Mouse (Mus musculus) ES-E14 (cell line): ENCODE data around the gene Ssrp1. TPM values are rescaled to one million over a fixed set of nuclear protein-coding genes. Genes with fewer than 3 reads are reported as not detected.

Experiments
- DNase-seq: peaks from one replicate; pipeline ENCODE4 v3.0.0-alpha.2; 2013; ENCODE audit warnings: low read depth, low spot score
- H3K27ac ChIP-seq: 2 replicates; pipeline ENCODE4 v1.5.1; 2012; ENCODE audit warnings: low read depth, mild to moderate bottlenecking, low read length, moderate library complexity, mixed read lengths; ENCODE audit not compliant: poor library complexity, insufficient read depth, severe bottlenecking
- H3K36me3 ChIP-seq: 2 replicates; pipeline ENCODE4 v1.6.1; 2012; ENCODE audit warnings: mild to moderate bottlenecking, low read length, moderate library complexity, mixed read lengths; ENCODE audit not compliant: control insufficient read depth, poor library complexity, insufficient read depth, severe bottlenecking
- H3K4me1 ChIP-seq, 2 experiments: fragments of 150-350 bp in 1 of 2; sonication (generic) in 1 of 2; 2 replicates each; pipeline ENCODE4 v1.6.1; 2012; ENCODE audit warnings: low read length in 2 of 2, mild to moderate bottlenecking in 1 of 2, mixed read lengths in 1 of 2; ENCODE audit not compliant: control insufficient read depth in 2 of 2, insufficient read depth in 2 of 2, poor library complexity in 1 of 2
- H3K4me3 ChIP-seq, 2 experiments: fragments of 150-350 bp in 1 of 2; sonication (generic) in 1 of 2; 2 replicates each; pipeline ENCODE4 v1.5.1; 2012; ENCODE audit warnings: low read length in 2 of 2, low read depth in 1 of 2, mild to moderate bottlenecking in 1 of 2, mixed read lengths in 1 of 2; ENCODE audit not compliant: insufficient read depth in 1 of 2, poor library complexity in 1 of 2, severe bottlenecking in 1 of 2
- H3K9ac ChIP-seq: 2 replicates; pipeline ENCODE4 v1.6.1; 2012; ENCODE audit warnings: low read depth, mild to moderate bottlenecking, low read length, mixed read lengths; ENCODE audit not compliant: poor library complexity, insufficient read depth, severe bottlenecking
- H3K9me3 ChIP-seq: fragments of 150-350 bp; sonication (generic); 2 replicates; pipeline ENCODE4 v1.6.1; 2012; ENCODE audit warnings: low read depth, mild to moderate bottlenecking, low read length; ENCODE audit not compliant: control insufficient read depth, insufficient read depth
- CHD2 ChIP-seq: IDR thresholded peaks from 2 replicates; pipeline ENCODE4 v1.6.1; 2014; ENCODE audit warnings: mild to moderate bottlenecking, low read depth, low read length, inconsistent platforms
- HCFC1 ChIP-seq: IDR thresholded peaks from 2 replicates; pipeline ENCODE4 v1.6.1; 2012; ENCODE audit warnings: low read length, inconsistent platforms, borderline replicate concordance; ENCODE audit not compliant: insufficient read depth
- MAFK ChIP-seq: IDR thresholded peaks from 2 replicates; pipeline ENCODE4 v1.6.1; 2014; ENCODE audit warnings: mild to moderate bottlenecking, low read depth, low read length, inconsistent platforms; ENCODE audit not compliant: insufficient read depth
- ZC3H11A ChIP-seq: IDR thresholded peaks from 2 replicates; pipeline ENCODE4 v1.6.1; 2012; ENCODE audit warnings: low read depth, mild to moderate bottlenecking, inconsistent platforms, low read length, borderline replicate concordance
- ZNF384 ChIP-seq: IDR thresholded peaks from 2 replicates; pipeline ENCODE4 v1.6.1; 2012; ENCODE audit warnings: low read depth, low read length, inconsistent platforms
- in situ Hi-C, 2 experiments: fragments of 600-800 bp; cut with MboI; formaldehyde crosslinking; loops; one replicate each; pipeline ENCODE4 v1.15.1; 2025; ENCODE audit warnings: low sequenced_read_pairs in 2 of 2, inconsistent platforms in 1 of 2; ENCODE audit not compliant: unreplicated experiment in 2 of 2
- total RNA-seq: library from RNA; depleted of rRNA; stranded (reverse); fragments of 300-350 nt; gene quantifications from 2 replicates; pipeline ENCODE4 v1.2.3, GENCODE M21; 2012; rRNA removed

Ssrp1 gene
- total RNA-seq = 206 and 212 TPM in 2 replicates

DNA sequence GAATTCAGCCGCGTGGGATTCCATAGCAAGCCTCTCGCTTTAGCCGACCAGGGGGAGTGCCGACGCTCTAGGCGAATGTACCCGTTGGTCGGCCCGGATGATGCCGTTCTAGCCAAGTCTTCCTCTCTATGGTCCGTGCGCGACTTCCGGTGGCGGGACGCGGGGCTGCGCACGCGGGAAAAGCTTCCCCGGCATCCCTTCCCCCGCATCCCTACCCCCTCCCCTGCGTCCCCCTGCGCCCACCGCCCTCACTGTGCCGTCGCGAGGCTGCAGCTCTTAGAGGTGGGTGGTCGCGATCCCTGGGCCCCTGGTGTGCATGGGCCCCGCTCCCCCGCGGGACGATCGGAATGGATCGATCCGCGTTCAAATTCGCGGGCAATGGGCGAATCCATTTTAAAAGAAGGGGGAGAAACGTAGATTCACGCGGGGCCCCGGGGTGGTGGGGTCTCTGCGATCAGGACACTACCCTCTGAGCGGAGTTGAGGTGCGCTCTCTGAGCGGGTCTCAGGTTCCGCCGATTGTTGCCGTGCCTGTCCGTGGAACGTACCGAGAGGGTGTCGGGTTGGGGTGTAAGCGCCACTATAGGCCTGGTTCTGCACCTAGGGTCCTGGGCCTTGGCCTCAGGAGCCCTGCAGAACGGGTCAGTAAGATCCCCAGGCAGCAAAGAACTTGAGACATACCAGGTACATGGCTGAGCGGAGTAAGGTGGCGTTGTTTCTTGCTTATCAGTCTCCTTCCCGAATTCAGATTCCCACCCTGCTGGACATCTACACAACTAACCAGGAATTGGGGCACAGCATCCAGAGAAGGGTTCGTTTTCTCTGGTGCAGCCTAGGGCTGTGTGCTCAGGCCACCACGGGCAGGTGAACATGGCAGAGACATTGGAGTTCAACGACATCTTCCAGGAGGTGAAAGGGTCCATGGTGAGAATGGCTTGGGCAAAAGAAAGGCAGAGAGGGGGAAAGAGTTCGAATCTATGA, at the start of gene Ssrp1, which contains the start of gene P2rx3:
TSS of gene Ssrp1 (plus strand) at position 188 of the 980 bp plus-strand sequence.
TSS of gene P2rx3 (minus strand) at position 416 of the 980 bp plus-strand sequence.
- Histone ChIP-seq H3K4me1 (peaks cover 3 to 6% of the 10 kb centered on the region in 2 experiments; a peak in 2 of 4 replicates), H3K4me3 (peak within 1 kb of the TSS; percentile 89 to 95), H3K36me3 (peaks cover 29% of the 10 kb centered on the region), H3K9me3 (no peaks in the 10 kb centered on the region), H3K27ac (peak within 1 kb of the TSS; percentile 66), H3K9ac (peak within 1 kb of the TSS; percentile 98)
- DNase-seq = peak; percentile 85
- in situ Hi-C loops = no loop called here
- TF ChIP-seq HCFC1 (peak; percentile 67), ZNF384 (no peak), CHD2 (no peak), MAFK (no peak), ZC3H11A (no peak)

DNA sequence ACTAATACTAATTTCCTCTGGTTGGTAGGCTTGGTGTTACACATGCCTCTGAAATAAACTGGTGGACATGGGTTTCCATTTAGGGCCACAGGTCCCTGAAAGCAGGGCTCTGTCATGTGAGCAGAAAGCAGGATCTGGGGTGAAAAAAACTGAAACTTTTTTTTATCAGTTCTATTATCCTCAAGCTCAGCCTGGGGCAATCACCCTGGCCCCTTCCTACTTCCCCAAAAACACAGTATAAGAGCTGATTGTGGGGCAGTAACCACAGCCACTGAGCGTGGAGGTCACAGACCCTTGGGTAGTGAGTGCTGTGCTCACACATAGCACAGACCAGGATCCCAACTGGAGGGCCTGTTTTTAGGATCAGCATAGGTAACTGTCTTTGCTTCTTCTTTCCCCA, 49.1 kb upstream of the Ssrp1 start, which contains the start of gene Prg3:
TSS of gene Prg3 (plus strand) at position 286 of the 400 bp plus-strand sequence.
- in situ Hi-C loops = no loop called here
- H3K9ac ChIP-seq = no peak within 1 kb of the TSS
- no peaks in the 10 kb centered on the region for H3K9me3 ChIP-seq
- no peaks in the 10 kb centered on the region for H3K36me3 ChIP-seq
- H3K4me3 ChIP-seq = no peak within 1 kb of the TSS
- TF ChIP-seq ZC3H11A (no peak), CHD2 (no peak), ZNF384 (no peak), MAFK (no peak), HCFC1 (no peak)
- no peak within 1 kb of the TSS for H3K27ac ChIP-seq
- DNase-seq = no peak
- H3K4me1 ChIP-seq = no peaks in the 10 kb centered on the region

DNA sequence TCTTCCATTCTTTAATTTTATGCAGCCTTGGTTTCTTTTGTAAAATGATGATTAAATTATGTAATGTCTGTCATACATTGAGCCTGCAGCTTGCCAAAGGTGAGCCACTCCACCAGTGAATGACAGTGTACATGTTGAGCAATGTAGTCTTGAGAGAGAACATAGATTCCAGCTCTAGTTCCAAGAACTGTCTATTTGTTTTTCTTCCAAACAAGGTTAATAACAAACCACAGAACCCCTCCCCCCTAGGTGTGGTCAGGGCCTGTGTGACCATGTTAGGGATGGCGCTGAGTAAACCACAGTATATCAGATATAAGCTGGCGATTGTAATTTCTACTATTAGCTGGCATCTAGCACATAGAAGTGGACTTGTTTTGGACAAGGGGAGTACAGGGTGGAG, 40.7 kb upstream of the Ssrp1 start:
- TF ChIP-seq CHD2 (no peak), HCFC1 (no peak)
- Histone ChIP-seq H3K9ac (no peak overlapping the region), H3K4me3 (no peak overlapping the region), H3K9me3 (no peaks in the 10 kb centered on the region), H3K27ac (no peak overlapping the region), H3K4me1 (peaks cover 2% of the 10 kb centered on the region in 2 experiments; a peak in 1 of 4 replicates), H3K36me3 (no peaks in the 10 kb centered on the region)
- in situ Hi-C loops = no loop called here
- no peak for DNase-seq

DNA sequence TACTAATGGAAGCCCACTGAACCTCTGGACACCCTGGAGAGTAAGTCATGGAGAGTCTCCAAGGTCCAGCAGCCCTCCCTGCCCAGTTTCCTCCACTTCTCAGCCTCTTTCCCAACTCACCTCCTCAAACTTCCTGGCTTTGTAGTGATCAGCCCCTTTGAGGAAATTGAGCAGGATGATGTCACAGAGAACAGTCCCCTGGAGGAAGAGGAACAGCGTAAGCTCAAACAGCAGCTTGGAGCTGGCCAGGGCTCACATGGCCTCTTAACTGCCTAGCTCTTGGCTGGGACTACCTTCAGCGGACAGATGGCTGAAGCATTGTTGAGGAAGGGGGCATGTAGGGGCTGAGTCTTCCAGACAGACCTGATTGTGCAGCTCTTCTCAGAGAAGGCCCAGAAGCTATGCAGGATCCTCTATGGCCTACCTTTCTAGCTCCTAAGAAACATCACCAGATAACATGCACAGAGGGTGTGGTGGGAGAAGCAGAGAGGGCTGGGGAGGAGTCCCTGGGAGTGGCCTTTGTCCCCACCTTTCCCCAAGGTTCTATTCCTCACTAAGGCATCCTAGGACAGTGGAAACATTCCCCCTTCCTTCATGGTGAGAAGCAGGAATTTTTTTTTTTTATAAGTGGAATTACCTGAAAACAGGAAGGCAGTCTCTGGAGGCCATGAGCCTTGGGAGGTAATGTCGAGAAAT, 37.4 kb upstream of the Ssrp1 start:
- no peaks in the 10 kb centered on the region for H3K9me3 ChIP-seq
- H3K36me3 ChIP-seq = no peaks in the 10 kb centered on the region
- peaks cover 2% of the 10 kb centered on the region in 2 experiments; a peak in 2 of 4 replicates for H3K4me1 ChIP-seq
- TF ChIP-seq MAFK = no peak
- TF ChIP-seq ZC3H11A = no peak
- TF ChIP-seq ZNF384 = no peak
- TF ChIP-seq CHD2 = no peak
- no peak for TF ChIP-seq HCFC1
- in situ Hi-C loops = no loop called here
- DNase-seq = no peak
- H3K27ac ChIP-seq = no peak overlapping the region
- no peak overlapping the region for H3K4me3 ChIP-seq
- H3K9ac ChIP-seq = no peak overlapping the region
